Mouse (Mus musculus): Measurements from ENCODE around the gene Atg4b. TPM values are rescaled to one million over a fixed set of nuclear protein-coding genes. Genes with fewer than 3 reads are reported as not detected.
A peak's percentile ranks its signal among the peaks of the same experiment; 100 is the strongest.
"Not testable (repeated sequence)": the region's sequence is repeated elsewhere in the genome, so short reads cannot be mapped to it uniquely, and the experiment has no call there.

The Atg4b gene
- polyA plus RNA-seq, 1 experiment from 2014 or later = 113 TPM

DNA sequence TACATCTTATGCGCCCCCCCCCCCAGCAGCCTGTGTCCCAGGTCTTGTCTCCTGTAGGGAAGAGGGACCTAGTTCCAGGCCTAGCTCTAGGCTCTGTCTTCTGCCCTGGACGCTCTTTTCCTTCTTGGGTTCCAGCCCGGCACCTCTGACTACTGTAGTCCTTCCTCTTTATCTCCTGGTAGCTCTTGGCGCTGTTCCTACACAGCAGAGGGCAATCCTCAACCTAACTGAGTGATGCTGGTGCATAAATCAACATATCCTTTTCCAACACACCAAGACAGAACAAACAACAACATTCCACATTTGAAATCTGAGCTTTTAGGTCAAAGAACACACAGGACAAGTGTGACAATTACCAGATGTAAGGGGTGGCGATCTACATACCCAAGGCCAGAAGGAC, 5.1 kb upstream of the Atg4b start:
- Histone ChIP-seq H3K4me2 (ENCODE audit: low read length) (no peak overlapping the region), H3K27me3 (replicated peaks; ENCODE audit: control insufficient read depth, insufficient read depth, low read length) (no peaks in the 10 kb centered on the region), H3K36me3 (ENCODE audit: control insufficient read depth, insufficient read depth, low read length) (peaks cover 26% of the 10 kb centered on the region), H3K4me1 (ENCODE audit: control insufficient read depth, insufficient read depth, low read length) (no peaks in the 10 kb centered on the region), H3K4me3 (ENCODE audit: low read depth, low read length) (no peak overlapping the region), H3K9ac (ENCODE audit: low read length) (no peak overlapping the region), H3K27ac (ENCODE audit: low read depth, low read length) (no peak overlapping the region), H3K9me3 (replicated peaks; ENCODE audit: control insufficient read depth, low read length) (no peaks in the 10 kb centered on the region)
- 86% methylated on average over 5 of the region's 5 CpGs for WGBS
- no peak for DNase-seq (ENCODE audit: low spot score)
- no peak for ATAC-seq

DNA sequence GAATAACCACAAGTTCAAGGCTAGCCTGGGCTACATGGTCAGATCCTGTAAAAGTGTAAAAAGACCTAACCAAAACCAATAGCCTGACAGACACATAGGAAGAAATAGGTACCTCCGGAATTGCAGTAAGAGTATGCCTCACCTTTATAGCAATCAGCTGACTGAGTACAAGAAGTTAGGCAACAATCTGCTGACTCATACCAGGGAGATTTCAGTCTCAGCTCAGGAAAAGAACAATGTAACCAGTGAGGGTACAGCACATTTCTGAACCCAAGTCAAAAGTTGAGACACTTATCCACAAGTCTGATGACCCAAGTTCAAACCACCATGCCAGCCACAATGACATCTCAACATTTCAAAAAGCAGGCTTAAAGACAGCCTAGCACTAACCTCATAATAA, 2.8 kb upstream of the Atg4b start:
- Histone ChIP-seq H3K27me3 (replicated peaks; ENCODE audit: control insufficient read depth, insufficient read depth, low read length) (no peaks in the 10 kb centered on the region), H3K9me3 (replicated peaks; ENCODE audit: control insufficient read depth, low read length) (no peaks in the 10 kb centered on the region), H3K4me3 (ENCODE audit: low read depth, low read length) (no peak overlapping the region), H3K4me2 (ENCODE audit: low read length) (no peak overlapping the region), H3K36me3 (ENCODE audit: control insufficient read depth, insufficient read depth, low read length) (peaks cover 26% of the 10 kb centered on the region), H3K27ac (ENCODE audit: low read depth, low read length) (no peak overlapping the region), H3K4me1 (ENCODE audit: control insufficient read depth, insufficient read depth, low read length) (peaks cover 4% of the 10 kb centered on the region), H3K9ac (ENCODE audit: low read length) (no peak overlapping the region)
- DNase-seq (ENCODE audit: low spot score) (no peak), ATAC-seq (no peak)
- whole genome bisulfite sequencing = 97% methylated on average over 1 of the region's 1 CpGs

DNA sequence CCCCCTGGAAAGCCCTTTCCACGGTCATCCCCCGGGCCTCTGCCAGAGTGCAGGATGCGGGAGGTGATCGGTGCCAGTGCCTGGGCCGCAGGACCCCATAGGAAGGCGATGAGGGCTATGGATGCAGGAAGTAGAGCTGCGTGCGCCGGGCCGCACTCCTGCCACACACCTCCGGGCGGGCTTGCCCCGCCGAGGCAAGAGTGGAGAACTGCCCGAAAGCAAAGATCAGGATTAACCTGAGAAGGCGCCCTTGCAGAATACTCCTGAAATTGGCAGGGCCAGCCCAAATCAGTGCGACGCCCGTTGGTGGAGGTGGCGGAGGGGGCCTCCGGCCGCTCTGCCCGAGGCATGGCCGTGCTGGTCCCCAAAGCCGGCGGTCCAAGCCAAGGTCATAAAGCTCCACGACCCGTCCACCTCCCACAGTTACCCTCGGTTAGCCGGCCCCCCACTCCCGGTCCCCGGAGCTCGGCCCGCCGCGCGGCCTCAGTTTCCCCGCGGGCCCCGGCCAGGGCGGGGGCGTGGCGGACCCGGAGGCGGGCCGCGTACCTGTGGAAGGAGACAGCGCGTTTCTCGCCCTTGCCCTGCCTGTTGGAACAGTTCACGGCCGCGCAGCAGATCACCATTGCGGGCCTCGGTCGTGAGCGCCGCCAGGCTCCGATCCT, 2.7 kb downstream of the Atg4b start:
- Histone ChIP-seq H3K9me3 (replicated peaks; ENCODE audit: control insufficient read depth, low read length) (no peaks in the 10 kb centered on the region), H3K36me3 (ENCODE audit: control insufficient read depth, insufficient read depth, low read length) (peaks cover 16% of the 10 kb centered on the region), H3K4me1 (ENCODE audit: control insufficient read depth, insufficient read depth, low read length) (peaks cover 15% of the 10 kb centered on the region), H3K27me3 (replicated peaks; ENCODE audit: control insufficient read depth, insufficient read depth, low read length) (no peaks in the 10 kb centered on the region), H3K4me2 (ENCODE audit: low read length) (peak overlapping the region; percentile 86), H3K4me3 (ENCODE audit: low read depth, low read length) (peak overlapping the region; percentile 96), H3K27ac (ENCODE audit: low read depth, low read length) (peak overlapping the region; percentile 82), H3K9ac (ENCODE audit: low read length) (peak overlapping the region; percentile 91)
- DNase-seq (ENCODE audit: low spot score) = peak; percentile 42
- ATAC-seq = peak; percentile 41
- WGBS = under 1% methylated on average over 56 of the region's 59 CpGs

DNA sequence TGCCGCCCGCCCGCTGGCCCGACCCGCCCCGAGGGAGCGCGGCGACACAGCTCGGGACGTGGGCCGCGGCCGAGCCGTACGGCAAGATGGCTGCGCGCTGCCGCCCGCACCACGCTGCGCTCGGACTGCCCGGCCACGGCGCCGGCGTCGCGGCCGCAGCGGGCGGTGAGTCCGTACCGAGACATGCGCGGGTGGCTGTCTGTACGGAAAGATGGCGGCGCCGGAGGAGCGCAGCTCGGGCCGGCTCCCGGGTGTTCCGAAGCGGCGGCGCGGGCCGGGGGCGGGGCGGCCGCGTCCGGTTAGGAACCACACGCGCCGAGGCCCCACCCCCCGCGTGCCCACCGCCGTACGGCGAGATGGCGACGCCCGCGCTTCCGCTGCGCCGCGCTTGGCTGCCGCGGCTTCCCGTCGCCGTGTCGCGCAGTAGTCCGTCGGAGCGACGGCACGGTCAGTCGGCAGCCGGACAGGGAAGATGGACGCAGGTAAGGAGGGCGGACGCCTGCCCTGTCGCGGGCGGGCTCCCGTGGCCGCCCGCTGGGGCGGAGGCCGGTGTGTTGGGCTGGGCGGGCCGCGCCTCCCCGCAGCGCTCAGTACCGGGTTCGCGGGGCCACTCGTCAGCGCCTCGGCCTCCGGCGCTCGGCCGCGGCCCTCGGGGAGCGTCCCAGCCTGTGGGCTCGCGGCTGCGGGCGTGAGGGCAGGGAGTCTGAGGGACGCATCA, 3.4 kb downstream of the Atg4b start, which contains the start of gene Thap4:
Gene Thap4, minus strand, starts transcription at position 292 of the 718 bp plus-strand sequence.
- ATAC-seq = peak; percentile 95
- DNase-seq (ENCODE audit: low spot score) = peak; percentile 93
- H3K4me3 ChIP-seq (ENCODE audit: low read depth, low read length) = peak within 1 kb of the TSS; percentile 96
- peaks cover 15% of the 10 kb centered on the region for H3K4me1 ChIP-seq (ENCODE audit: control insufficient read depth, insufficient read depth, low read length)
- WGBS = under 1% methylated on average over 101 of the region's 121 CpGs
- H3K4me2 ChIP-seq (ENCODE audit: low read length) = peak within 1 kb of the TSS; percentile 86
- no peaks in the 10 kb centered on the region for H3K9me3 ChIP-seq (replicated peaks; ENCODE audit: control insufficient read depth, low read length)
- H3K27me3 ChIP-seq (replicated peaks; ENCODE audit: control insufficient read depth, insufficient read depth, low read length) = no peaks in the 10 kb centered on the region
- peaks cover 9% of the 10 kb centered on the region for H3K36me3 ChIP-seq (ENCODE audit: control insufficient read depth, insufficient read depth, low read length)
- peak within 1 kb of the TSS; percentile 91 for H3K9ac ChIP-seq (ENCODE audit: low read length)
- H3K27ac ChIP-seq (ENCODE audit: low read depth, low read length) = peak within 1 kb of the TSS; percentile 82

DNA sequence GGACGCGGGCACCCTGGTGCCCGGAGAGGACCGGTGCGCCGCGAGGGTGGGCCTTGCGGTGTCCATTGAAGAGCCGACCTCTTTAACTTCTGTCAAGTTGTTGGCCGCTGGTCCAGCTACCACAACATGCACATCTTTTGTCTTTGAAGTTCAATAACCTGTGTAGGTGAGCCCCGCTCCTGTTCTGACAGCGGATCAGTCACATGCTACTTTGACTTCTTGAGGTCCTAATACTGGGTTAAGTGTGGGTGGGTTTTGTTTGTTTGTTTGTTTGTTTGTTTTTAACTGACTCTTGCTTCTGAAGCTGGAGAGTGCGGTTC, 4.0 kb downstream of the Atg4b start:
- Histone ChIP-seq H3K27ac (ENCODE audit: low read depth, low read length) (peak overlapping the region; percentile 82), H3K4me2 (ENCODE audit: low read length) (peak overlapping the region; percentile 59), H3K27me3 (replicated peaks; ENCODE audit: control insufficient read depth, insufficient read depth, low read length) (no peaks in the 10 kb centered on the region), H3K9ac (ENCODE audit: low read length) (peak overlapping the region; percentile 91), H3K9me3 (replicated peaks; ENCODE audit: control insufficient read depth, low read length) (no peaks in the 10 kb centered on the region), H3K4me3 (ENCODE audit: low read depth, low read length) (peak overlapping the region; percentile 96), H3K36me3 (ENCODE audit: control insufficient read depth, insufficient read depth, low read length) (peaks cover 4% of the 10 kb centered on the region), H3K4me1 (ENCODE audit: control insufficient read depth, insufficient read depth, low read length) (peaks cover 15% of the 10 kb centered on the region)
- under 1% methylated on average over 13 of the region's 13 CpGs for WGBS
- DNase-seq (ENCODE audit: low spot score) = peak; percentile 32
- no peak for ATAC-seq

DNA sequence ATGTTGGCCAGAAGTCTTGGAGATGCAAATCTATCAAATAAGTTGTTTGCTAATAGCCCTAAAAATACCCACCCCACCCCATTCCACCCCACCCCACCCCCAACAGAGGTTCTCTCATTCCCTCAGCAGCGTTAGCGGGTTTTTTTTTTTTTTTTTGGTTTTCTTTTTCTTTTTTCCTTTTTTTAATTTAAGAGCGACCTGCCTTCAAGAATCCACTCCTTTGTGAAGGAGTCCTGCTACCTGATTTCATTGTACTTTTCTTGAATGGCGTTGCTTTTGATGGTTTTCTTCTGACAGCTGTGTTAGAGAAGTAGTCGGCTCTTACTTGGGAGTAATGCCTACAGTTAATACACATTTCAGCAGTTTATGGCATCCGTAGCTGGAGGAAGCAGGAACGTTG, 4.3 kb downstream of the Atg4b start:
- Histone ChIP-seq H3K27me3 (replicated peaks; ENCODE audit: control insufficient read depth, insufficient read depth, low read length) (no peaks in the 10 kb centered on the region), H3K4me3 (ENCODE audit: low read depth, low read length) (peak overlapping the region; percentile 96), H3K9ac (ENCODE audit: low read length) (peak overlapping the region; percentile 91), H3K9me3 (replicated peaks; ENCODE audit: control insufficient read depth, low read length) (no peaks in the 10 kb centered on the region), H3K36me3 (ENCODE audit: control insufficient read depth, insufficient read depth, low read length) (peaks cover under 1% of the 10 kb centered on the region), H3K4me2 (ENCODE audit: low read length) (peak overlapping the region; percentile 59), H3K27ac (ENCODE audit: low read depth, low read length) (no peak overlapping the region), H3K4me1 (ENCODE audit: control insufficient read depth, insufficient read depth, low read length) (peaks cover 15% of the 10 kb centered on the region)
- DNase-seq (ENCODE audit: low spot score) (no peak), ATAC-seq (no peak)
- WGBS = 25% methylated on average over 7 of the region's 7 CpGs

DNA sequence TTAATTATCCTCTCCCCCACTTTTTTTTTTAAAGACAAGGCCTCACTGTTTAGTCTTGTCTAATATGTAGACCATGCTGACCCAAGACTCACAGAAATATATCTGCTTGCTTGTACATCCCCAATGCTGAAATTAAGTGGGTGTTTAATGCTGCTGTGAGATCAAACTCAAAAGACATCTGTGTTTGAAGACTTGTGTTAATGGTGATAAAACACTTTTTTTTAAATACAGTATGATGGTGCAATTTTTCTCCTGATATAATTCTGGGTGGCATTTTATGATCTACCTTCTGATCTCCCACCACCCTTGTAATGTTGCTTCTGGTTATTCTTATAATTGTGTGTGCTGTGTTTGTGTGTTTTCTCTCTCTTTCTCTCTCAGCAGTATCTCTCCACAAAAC, 4.9 kb downstream of the Atg4b start:
- H3K4me2 ChIP-seq (ENCODE audit: low read length) = peak overlapping the region; percentile 59
- no peak for DNase-seq (ENCODE audit: low spot score)
- no peak overlapping the region for H3K9ac ChIP-seq (ENCODE audit: low read length)
- H3K4me3 ChIP-seq (ENCODE audit: low read depth, low read length) = no peak overlapping the region; the same call in 1 of the 2 replicates
- no peaks in the 10 kb centered on the region for H3K36me3 ChIP-seq (ENCODE audit: control insufficient read depth, insufficient read depth, low read length)
- ATAC-seq = no peak
- no peaks in the 10 kb centered on the region for H3K27me3 ChIP-seq (replicated peaks; ENCODE audit: control insufficient read depth, insufficient read depth, low read length)
- H3K9me3 ChIP-seq (replicated peaks; ENCODE audit: control insufficient read depth, low read length) = no peaks in the 10 kb centered on the region
- peaks cover 15% of the 10 kb centered on the region for H3K4me1 ChIP-seq (ENCODE audit: control insufficient read depth, insufficient read depth, low read length)
- no peak overlapping the region for H3K27ac ChIP-seq (ENCODE audit: low read depth, low read length)

DNA sequence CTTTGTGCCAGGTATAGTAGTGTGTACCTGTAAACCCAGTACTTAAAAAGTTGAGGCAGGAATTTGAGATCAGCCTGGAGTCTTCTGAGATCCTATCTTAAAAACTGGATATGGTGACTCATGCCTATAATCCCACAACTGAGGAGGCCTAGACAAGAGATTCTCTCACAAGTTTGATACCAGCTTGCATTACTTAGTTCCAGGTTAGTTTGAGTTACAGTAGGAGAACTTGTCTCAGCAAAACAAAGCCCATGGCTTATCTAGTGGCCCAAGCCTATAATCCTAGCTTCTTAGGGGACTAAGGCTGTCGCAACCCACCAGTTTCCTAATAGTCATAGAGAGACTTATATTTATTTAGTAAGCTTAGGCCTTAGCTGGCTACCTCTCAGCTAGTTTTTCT, 8.8 kb downstream of the Atg4b start:
- no peak overlapping the region for H3K27ac ChIP-seq (ENCODE audit: low read depth, low read length)
- H3K9me3 ChIP-seq (replicated peaks; ENCODE audit: control insufficient read depth, low read length) = no peaks in the 10 kb centered on the region
- no peaks in the 10 kb centered on the region for H3K27me3 ChIP-seq (replicated peaks; ENCODE audit: control insufficient read depth, insufficient read depth, low read length)
- no peak overlapping the region for H3K4me3 ChIP-seq (ENCODE audit: low read depth, low read length)
- H3K36me3 ChIP-seq (ENCODE audit: control insufficient read depth, insufficient read depth, low read length) = no peaks in the 10 kb centered on the region
- no peak for DNase-seq (ENCODE audit: low spot score)
- no peak overlapping the region for H3K9ac ChIP-seq (ENCODE audit: low read length)
- 0 out of 2 replicates have a peak, but pooled peaks cover 8% of the 10 kb centered on the region for H3K4me1 ChIP-seq (ENCODE audit: control insufficient read depth, insufficient read depth, low read length)
- 100% methylated on average over 1 of the region's 1 CpGs for WGBS
- ATAC-seq = no peak
- no peak overlapping the region for H3K4me2 ChIP-seq (ENCODE audit: low read length)

DNA sequence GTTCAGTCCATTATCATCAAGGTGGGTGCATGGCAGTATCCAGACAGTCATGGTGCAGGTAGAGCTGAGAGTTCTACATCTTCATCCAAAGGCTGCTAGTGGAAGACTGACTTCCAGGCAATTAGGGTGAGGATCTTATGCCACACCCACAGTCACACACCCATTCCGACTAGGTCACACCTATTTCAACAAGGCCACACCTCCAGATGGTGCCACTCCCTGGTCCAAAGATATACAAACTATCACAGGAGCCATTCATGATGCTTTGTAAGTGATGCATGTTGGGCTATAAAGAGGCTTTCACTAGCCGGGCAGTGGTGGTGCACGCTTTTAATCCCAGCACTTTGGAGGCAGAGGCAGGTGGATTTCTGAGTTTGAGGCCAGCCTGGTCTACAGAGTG, 12.2 kb downstream of the Atg4b start:
- not testable (repeated sequence) for H3K4me1 ChIP-seq (ENCODE audit: control insufficient read depth, insufficient read depth, low read length); H3K27ac ChIP-seq (ENCODE audit: low read depth, low read length); ATAC-seq; H3K36me3 ChIP-seq (ENCODE audit: control insufficient read depth, insufficient read depth, low read length); H3K9me3 ChIP-seq (replicated peaks; ENCODE audit: control insufficient read depth, low read length); H3K4me2 ChIP-seq (ENCODE audit: low read length); H3K9ac ChIP-seq (ENCODE audit: low read length); H3K4me3 ChIP-seq (ENCODE audit: low read depth, low read length); DNase-seq (ENCODE audit: low spot score); H3K27me3 ChIP-seq (replicated peaks; ENCODE audit: control insufficient read depth, insufficient read depth, low read length)
- WGBS = 91% methylated on average over 3 of the region's 3 CpGs

Data from forebrain, embryonic 14.5 days (tissue).